Mouse (Mus musculus) adrenal gland, postnatal 25 days (tissue): Measurements from ENCODE around the gene Adgrg7. TPM values are rescaled to one million over a fixed set of nuclear protein-coding genes. Genes with fewer than 3 reads are reported as not detected.

ENCODE experiments used
- DNase-seq: peaks from one replicate; pipeline ENCODE4 v3.0.0; 2021; ENCODE audit warnings: mixed read lengths
- long read RNA-seq: library from polyadenylated mRNA; stranded (forward); transcript quantifications from one replicate; pipeline ENCODE4 v2.0.0, GENCODE M21; 2021
- total RNA-seq: library from RNA; stranded (reverse); gene quantifications from 2 replicates; pipeline ENCODE4 v1.2.3, GENCODE M21; 2021

The Adgrg7 gene
- total RNA-seq, result not detected in 2 replicates
- long read RNA-seq, result 0 reads

DNA sequence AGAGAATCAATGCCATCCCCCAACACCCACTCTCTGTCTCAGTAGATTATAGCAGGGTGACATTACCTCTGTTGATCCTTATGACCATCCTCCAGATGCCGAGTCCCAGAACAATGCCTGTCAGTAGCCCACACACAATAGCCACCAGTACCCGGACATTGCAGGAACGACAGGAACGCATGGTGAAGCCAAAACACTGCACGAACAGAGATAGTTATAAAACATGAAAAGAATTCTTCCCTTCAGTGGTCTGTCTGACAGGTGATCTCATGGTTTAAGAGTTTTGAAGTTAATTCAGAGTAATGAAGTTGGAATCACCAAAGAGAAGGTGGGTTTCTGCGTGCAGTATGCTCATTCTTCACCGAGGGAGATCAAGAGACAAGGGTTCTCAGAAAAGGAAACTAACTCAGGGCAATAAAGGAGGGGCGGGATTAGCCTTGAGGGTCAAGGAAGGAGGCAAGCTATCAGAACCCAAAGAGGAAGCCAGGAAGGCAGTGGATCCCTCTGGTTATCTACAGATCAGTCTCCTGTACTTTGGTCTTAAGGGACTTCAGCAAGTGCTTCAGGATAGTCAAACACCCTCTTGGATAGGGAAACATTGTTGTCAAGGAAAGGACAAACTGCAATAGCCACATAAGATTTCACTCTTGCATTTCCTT, at the start of gene Adgrg7:
Gene Adgrg7, minus strand, starts transcription at position 375 of the 659 bp plus-strand sequence.
- no peak for DNase-seq

DNA sequence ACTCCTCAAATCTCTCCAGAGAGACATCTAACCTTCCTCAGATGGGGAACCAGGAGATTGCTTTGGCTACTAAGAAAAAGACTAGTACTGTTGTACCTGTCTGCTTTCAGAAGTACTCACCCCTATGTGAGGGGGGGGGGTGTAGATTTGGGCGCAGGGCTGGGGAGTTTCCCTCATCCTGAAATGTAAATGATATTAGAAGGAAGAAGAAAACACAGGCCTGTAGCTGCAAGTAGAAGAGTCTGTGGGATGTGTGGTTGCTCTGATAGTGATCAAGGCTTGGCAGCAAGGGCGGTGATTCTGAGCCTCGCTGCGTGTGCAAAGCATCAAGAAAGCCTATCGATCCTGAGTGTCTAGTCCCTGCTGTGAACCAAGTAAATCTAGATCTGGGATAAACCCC, 47.3 kb upstream of the Adgrg7 start:
- DNase-seq, result no peak

GRCm38 (mm10) chr16:56833312-56833711, 37.7 kb upstream of the Adgrg7 start:
- no peak for DNase-seq

DNA sequence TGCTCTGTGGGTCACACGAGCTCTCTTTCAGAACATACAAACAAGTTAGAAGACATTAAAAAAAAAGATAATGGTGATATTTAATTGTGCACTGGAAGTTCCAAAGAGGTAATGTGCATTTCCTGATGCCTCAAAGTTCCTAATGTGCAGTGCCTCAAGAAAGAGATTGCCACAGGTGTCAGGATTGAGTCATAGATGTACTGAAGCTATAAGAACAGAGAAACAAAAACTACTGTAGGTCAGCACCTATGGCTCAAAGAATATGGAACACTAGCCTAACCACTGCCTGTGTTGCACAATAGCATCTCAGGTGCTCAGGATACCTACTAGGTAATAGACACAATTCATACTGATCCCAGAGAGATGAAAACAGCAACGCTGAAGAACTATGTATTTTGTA, 36.3 kb upstream of the Adgrg7 start:
- DNase-seq, result no peak

GRCm38 (mm10) chr16:56801370-56802109, 5.9 kb upstream of the Adgrg7 start:
- DNase-seq, result no peak

- DNase-seq, result no peak
Measured at GRCm38 (mm10) chr16:56800946-56801345, 5.3 kb upstream of the Adgrg7 start.

DNA sequence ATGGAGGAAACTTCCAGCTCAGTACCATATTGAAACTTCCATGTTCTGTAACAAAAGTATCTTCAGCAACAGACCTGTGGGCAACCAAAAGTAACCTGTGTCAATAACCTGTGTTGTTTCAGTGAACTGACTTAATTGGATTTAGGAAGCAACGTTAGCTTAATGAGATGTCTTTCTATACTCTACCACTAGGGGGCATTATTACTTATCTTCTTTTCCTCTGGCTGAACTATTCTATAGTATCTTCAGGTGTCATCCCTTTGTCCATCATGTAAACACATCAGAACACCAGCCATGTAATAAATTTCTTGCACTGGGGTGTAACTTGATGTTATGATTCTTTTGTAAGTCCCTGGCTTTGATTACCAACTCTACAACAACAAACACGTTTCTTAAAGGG, 4.8 kb upstream of the Adgrg7 start:
- no peak for DNase-seq

- DNase-seq, result no peak
Measured at GRCm38 (mm10) chr16:56799541-56800029, 3.9 kb upstream of the Adgrg7 start.

DNA sequence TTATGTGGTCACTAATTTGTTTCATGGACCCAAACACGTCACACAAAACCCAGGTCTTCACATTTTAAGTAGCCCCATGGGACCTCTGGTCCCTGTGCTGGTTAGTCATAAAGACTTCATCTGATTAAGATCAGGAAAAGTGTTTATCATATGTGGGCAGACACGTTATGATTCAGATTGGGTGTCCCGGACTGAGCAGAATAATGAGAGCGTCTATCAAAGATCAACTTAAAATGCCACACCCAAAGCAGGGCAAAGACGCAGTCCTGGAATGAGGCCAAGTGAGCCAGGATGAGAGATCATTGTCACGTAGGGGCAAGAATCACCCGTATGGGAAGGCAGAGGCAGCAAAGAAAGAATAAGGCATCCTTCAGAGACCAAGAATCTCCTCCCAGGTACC, 3.2 kb upstream of the Adgrg7 start:
- DNase-seq, result no peak

DNA sequence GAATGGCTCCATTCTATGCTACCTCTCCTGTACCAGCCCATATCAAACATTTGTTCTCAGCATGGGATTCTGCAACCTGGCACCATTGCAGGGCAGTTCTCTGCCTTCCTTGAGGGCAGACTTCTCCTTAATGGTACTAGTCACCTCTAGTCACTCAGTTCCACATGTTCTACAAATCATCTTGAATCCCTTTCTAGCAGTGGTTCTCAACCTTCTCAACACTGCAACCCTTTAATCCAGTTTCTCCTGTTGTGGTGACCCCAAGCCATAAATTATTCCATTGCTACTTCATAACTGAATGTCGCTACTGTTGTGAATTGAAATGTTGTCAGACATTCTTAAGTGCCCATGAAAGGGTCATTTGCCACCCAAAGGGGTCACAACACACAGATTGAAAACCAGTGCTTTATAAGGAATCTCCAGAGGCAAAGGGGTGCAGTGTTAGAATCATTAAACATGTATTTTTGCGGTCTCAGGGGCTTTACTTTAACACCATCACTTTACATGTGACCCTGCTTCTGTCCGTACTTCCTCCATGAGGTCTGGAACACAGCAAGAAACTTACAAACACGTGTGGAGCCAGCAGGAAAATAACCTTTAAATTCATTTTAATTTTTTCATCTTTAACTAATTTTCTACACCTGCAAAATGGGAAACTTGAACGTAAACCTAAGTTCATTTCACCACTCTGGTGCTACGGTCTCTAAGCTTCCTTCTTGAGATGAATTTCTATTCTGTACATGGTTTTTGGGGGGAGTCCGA, 1.1 kb downstream of the Adgrg7 start:
- DNase-seq, result no peak

DNA sequence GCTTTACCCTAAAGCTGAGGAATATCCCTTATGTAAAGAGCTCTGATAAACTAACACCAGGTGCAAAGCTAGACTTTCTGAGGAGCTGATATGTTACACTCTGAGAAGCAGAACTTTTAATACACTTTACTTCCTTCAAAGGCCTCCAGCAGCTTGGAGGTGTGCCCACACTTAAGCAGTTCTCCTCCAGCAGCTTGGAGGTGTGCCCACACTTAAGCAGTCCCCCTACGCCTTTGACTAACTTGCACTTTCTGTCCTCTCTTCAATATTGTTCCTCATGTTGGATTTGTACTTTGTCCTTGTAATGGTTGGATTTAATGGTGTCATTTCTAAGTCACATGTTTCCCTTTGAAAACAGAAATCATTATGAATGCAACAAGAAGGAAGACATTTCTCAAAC, 1.9 kb downstream of the Adgrg7 start:
- no peak for DNase-seq

GRCm38 (mm10) chr16:56785943-56786342, 9.7 kb downstream of the Adgrg7 start:
- DNase-seq, result no peak

DNA sequence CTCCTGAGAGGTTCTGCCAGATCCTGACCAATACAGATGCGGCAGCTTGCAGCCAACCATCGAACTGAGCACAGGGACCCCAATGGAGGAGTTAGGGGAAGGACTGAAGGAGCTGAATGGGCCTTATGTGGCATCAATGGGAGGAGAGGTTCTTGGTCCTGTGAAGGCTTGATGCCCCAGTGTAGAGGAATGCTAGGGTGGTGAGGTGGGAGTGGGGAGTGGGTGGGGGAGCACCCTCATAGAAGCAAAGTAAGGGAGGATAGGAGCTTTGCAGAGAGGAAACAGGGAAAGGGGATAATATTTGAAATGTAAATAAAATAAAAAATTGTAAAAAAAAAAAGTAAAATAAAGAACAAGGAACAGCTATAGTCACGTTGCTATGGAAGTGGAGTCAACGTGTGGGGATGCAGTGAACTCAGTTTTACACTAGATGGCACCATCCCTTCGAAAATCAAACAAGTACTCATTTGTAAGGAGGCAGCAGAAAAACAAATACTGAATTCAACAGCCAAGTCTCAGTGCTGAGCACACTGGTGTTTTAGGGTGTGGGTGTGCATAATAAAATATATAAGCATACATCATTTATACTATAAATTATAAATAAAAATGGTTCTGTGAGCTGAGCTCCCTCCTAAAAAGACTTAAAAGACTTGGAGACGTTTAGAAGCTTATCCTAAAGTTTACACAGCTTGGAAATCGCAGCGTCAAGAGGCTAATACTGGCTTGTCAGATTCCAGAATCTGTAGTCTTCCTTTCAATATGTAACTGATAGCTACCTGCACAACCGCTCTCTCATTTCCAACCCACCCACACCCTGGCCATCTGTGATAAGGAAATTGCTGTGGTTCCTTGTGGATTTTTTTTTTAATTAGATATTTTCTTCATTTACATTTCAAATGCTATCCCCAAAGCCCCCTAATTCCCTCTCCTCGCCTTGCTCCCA, 24.2 kb downstream of the Adgrg7 start:
- DNase-seq, result no peak

DNA sequence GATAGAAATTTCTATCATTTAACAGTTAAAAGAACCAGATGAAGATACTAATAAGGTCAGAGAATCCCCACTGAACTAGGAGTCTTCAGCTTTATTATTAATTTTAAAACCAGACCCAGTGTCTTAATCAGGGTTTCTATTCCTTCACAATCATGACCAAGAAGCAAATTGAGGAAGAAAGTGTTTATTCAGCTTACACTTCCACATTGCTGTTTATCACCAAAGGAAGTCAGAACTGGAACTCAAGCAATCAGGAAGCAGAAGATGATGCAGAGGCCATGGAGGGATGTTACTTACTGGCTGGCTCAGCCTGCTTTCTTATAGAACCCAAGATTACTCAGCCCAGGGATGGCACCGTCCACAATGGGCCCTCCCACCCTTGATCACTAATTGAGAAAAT, 66.6 kb downstream of the Adgrg7 start:
- no peak for DNase-seq

DNA sequence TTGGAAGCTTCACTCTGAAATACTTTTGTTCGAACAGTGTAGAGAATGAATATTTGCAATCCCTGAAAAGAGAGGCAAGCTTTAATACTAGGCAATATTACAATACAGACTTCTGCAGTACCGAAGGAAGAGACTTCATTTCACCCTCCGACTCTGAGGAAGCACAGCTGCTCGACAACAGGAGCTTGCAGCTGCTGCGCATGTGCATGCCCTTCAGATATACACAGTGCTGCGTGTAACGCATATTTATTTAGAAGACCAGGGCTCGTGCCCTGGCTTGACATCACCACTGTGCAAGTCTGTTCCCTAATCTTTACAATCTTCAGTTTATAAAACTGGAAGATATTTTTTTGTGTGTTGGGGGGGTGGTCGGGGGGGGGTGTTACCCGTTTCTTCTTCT, 70.7 kb downstream of the Adgrg7 start:
- no peak for DNase-seq

- DNase-seq, result no peak
Measured at GRCm38 (mm10) chr16:56722357-56722756, 73.3 kb downstream of the Adgrg7 start.

- no peak for DNase-seq
Measured at GRCm38 (mm10) chr16:56719031-56719430, 76.6 kb downstream of the Adgrg7 start.

GRCm38 (mm10) chr16:56717224-56718200, 78.1 kb downstream of the Adgrg7 start, which contains the start of gene Tfg:
TSS of gene Tfg (minus strand) at chr16:56717450.
- DNase-seq, result peak; percentile 100

GRCm38 (mm10) chr16:56716557-56717179, 79.0 kb downstream of the Adgrg7 start:
- DNase-seq, result peak; percentile 60

GRCm38 (mm10) chr16:56715608-56716007, 80.0 kb downstream of the Adgrg7 start:
- DNase-seq, result no peak
